Mouse (Mus musculus) liver, embryonic 15.5 days (tissue): Measurements from ENCODE around the gene Gjb3. TPM values are rescaled to one million over a fixed set of nuclear protein-coding genes. Genes with fewer than 3 reads are reported as not detected.

Experiments used
- ATAC-seq: fragments of 200-750 bp; cut with Nextera tagmentation; 2 replicates; pipeline ENCODE4 v1.8.0; 2017; ENCODE audit warnings: moderate number of reproducible peaks, mild to moderate bottlenecking, moderate library complexity; ENCODE audit not compliant: insufficient read depth
- H3K27ac ChIP-seq: fragments of 300-500 bp; sonication (generic); replicated peaks from 2 replicates; pipeline ENCODE4 v1.5.1; 2015; ENCODE audit warnings: mild to moderate bottlenecking, inconsistent platforms
- H3K27me3 ChIP-seq: fragments of 300-500 bp; sonication (generic); 2 replicates; pipeline ENCODE4 v1.6.1; 2015; ENCODE audit warnings: mild to moderate bottlenecking, inconsistent platforms
- H3K36me3 ChIP-seq: fragments of 300-500 bp; sonication (generic); replicated peaks from 2 replicates; pipeline ENCODE4 v1.6.1; 2015; ENCODE audit warnings: moderate library complexity, mild to moderate bottlenecking, inconsistent platforms
- H3K4me1 ChIP-seq: fragments of 300-500 bp; sonication (generic); replicated peaks from 2 replicates; pipeline ENCODE4 v1.6.1; 2015; ENCODE audit warnings: inconsistent platforms
- H3K4me2 ChIP-seq: fragments of 300-500 bp; sonication (generic); 2 replicates; pipeline ENCODE4 v1.6.1; 2015; ENCODE audit warnings: moderate library complexity, mild to moderate bottlenecking, inconsistent platforms
- H3K4me3 ChIP-seq: fragments of 300-500 bp; sonication (generic); replicated peaks from 2 replicates; pipeline ENCODE4 v1.5.1; 2015; ENCODE audit warnings: mild to moderate bottlenecking, inconsistent platforms
- H3K9ac ChIP-seq: fragments of 300-500 bp; sonication (generic); 2 replicates; pipeline ENCODE4 v1.6.1; 2015; ENCODE audit warnings: moderate library complexity, mild to moderate bottlenecking, inconsistent platforms
- H3K9me3 ChIP-seq: fragments of 300-500 bp; sonication (generic); replicated peaks from 2 replicates; pipeline ENCODE4 v1.6.1; 2016; ENCODE audit warnings: inconsistent platforms
- WGBS: fragments of 180-500 bp; shearing (Covaris S2); methylation state at CpG from one replicate; pipeline ENCODE4 v1.1.7; 2015; ENCODE audit warnings: mixed read lengths; ENCODE audit not compliant: insufficient replicate concordance; 5-methylcytosine and 5-hydroxymethylcytosine counted together
- polyA plus RNA-seq: library from polyadenylated mRNA; unstranded; fragments of >200 nt; fragmentation: Nextera tagmentation; extraction: Ambion mirVana; gene quantifications from 2 replicates; pipeline ENCODE4 v1.2.1, GENCODE M21; 2015

The Gjb3 gene
- polyA plus RNA-seq, 1 experiment from 2014 or later, result 0.24 TPM

GRCm38 (mm10) chr4:127363331-127363730 is 32.7 kb upstream of the Gjb3 start:
- Histone ChIP-seq H3K9me3 (no peaks in the 10 kb centered on the region), H3K27me3 (no peaks in the 10 kb centered on the region), H3K36me3 (no peaks in the 10 kb centered on the region), H3K4me1 (no peaks in the 10 kb centered on the region), H3K4me3 (no peak overlapping the region), H3K9ac (no peak overlapping the region), H3K4me2 (no peak overlapping the region), H3K27ac (no peak overlapping the region)
- 48% methylated on average over 4 of the region's 4 CpGs for WGBS
- no peak for ATAC-seq

GRCm38 (mm10) chr4:127362520-127362919 is 31.9 kb upstream of the Gjb3 start:
- H3K9ac ChIP-seq, result no peak overlapping the region
- no peaks in the 10 kb centered on the region for H3K9me3 ChIP-seq
- H3K4me2 ChIP-seq, result no peak overlapping the region
- H3K4me3 ChIP-seq, result no peak overlapping the region
- H3K27me3 ChIP-seq, result no peaks in the 10 kb centered on the region
- no peak overlapping the region for H3K27ac ChIP-seq
- no peaks in the 10 kb centered on the region for H3K4me1 ChIP-seq
- no peak for ATAC-seq
- H3K36me3 ChIP-seq, result no peaks in the 10 kb centered on the region
- WGBS, result 16% methylated on average over 3 of the region's 3 CpGs

GRCm38 (mm10) chr4:127358018-127358417 is 27.4 kb upstream of the Gjb3 start, which contains the start of gene Gjb5:
Gjb5 (minus strand) TSS chr4:127358181.
- no peaks in the 10 kb centered on the region for H3K27me3 ChIP-seq
- no peak within 1 kb of the TSS for H3K4me2 ChIP-seq
- H3K27ac ChIP-seq, result no peak within 1 kb of the TSS
- no peak for ATAC-seq
- H3K4me3 ChIP-seq, result no peak within 1 kb of the TSS
- H3K4me1 ChIP-seq, result no peaks in the 10 kb centered on the region
- H3K9ac ChIP-seq, result no peak within 1 kb of the TSS
- H3K36me3 ChIP-seq, result no peaks in the 10 kb centered on the region
- 20% methylated on average over 5 of the region's 5 CpGs for WGBS
- no peaks in the 10 kb centered on the region for H3K9me3 ChIP-seq

- H3K4me3 ChIP-seq, result no peak overlapping the region
- no peaks in the 10 kb centered on the region for H3K36me3 ChIP-seq
- 37% methylated on average over 15 of the region's 15 CpGs for WGBS
- no peaks in the 10 kb centered on the region for H3K27me3 ChIP-seq
- no peak overlapping the region for H3K9ac ChIP-seq
- H3K4me2 ChIP-seq, result no peak overlapping the region
- no peaks in the 10 kb centered on the region for H3K4me1 ChIP-seq
- H3K27ac ChIP-seq, result no peak overlapping the region
- ATAC-seq, result no peak
- no peaks in the 10 kb centered on the region for H3K9me3 ChIP-seq
Observed at GRCm38 (mm10) chr4:127354506-127355485, 24.2 kb upstream of the Gjb3 start.

- no peaks in the 10 kb centered on the region for H3K9me3 ChIP-seq
- no peak within 1 kb of the TSS for H3K4me2 ChIP-seq
- no peak within 1 kb of the TSS for H3K9ac ChIP-seq
- H3K27me3 ChIP-seq, result no peaks in the 10 kb centered on the region
- ATAC-seq, result no peak
- WGBS, result 59% methylated on average over 8 of the region's 8 CpGs
- H3K27ac ChIP-seq, result no peak within 1 kb of the TSS
- H3K4me3 ChIP-seq, result no peak within 1 kb of the TSS
- no peaks in the 10 kb centered on the region for H3K36me3 ChIP-seq
- H3K4me1 ChIP-seq, result no peaks in the 10 kb centered on the region
Observed at GRCm38 (mm10) chr4:127353951-127354438, 23.4 kb upstream of the Gjb3 start, which contains the start of gene Gjb4. Gjb4 (minus strand) TSS chr4:127354081.

- H3K9me3 ChIP-seq, result no peaks in the 10 kb centered on the region
Observed at GRCm38 (mm10) chr4:127352594-127352993, 21.9 kb upstream of the Gjb3 start.

GRCm38 (mm10) chr4:127349560-127350300 is 19.1 kb upstream of the Gjb3 start:
- Histone ChIP-seq H3K4me1 (no peaks in the 10 kb centered on the region), H3K36me3 (no peaks in the 10 kb centered on the region), H3K27me3 (no peaks in the 10 kb centered on the region), H3K27ac (no peak overlapping the region), H3K4me3 (no peak overlapping the region), H3K9ac (no peak overlapping the region), H3K9me3 (no peaks in the 10 kb centered on the region), H3K4me2 (no peak overlapping the region)
- no peak for ATAC-seq
- WGBS, result 25% methylated on average over 4 of the region's 4 CpGs

More at GRCm38 (mm10) chr4:127352594-127352993, 21.9 kb upstream of the Gjb3 start:
- no peak for ATAC-seq
- Histone ChIP-seq H3K27me3 (no peaks in the 10 kb centered on the region), H3K4me3 (no peak overlapping the region), H3K4me2 (no peak overlapping the region), H3K4me1 (no peaks in the 10 kb centered on the region), H3K9ac (no peak overlapping the region), H3K36me3 (no peaks in the 10 kb centered on the region), H3K27ac (no peak overlapping the region)
- WGBS, result 47% methylated on average over 1 of the region's 1 CpGs

- ATAC-seq, result no peak
- Histone ChIP-seq H3K9ac (no peak overlapping the region), H3K27me3 (no peaks in the 10 kb centered on the region), H3K4me2 (no peak overlapping the region), H3K4me3 (no peak overlapping the region), H3K36me3 (no peaks in the 10 kb centered on the region), H3K27ac (no peak overlapping the region), H3K4me1 (no peaks in the 10 kb centered on the region), H3K9me3 (no peaks in the 10 kb centered on the region)
- 72% methylated on average over 5 of the region's 5 CpGs for WGBS
Observed at GRCm38 (mm10) chr4:127345000-127345399, 14.4 kb upstream of the Gjb3 start.

- Histone ChIP-seq H3K27ac (no peak overlapping the region), H3K27me3 (no peaks in the 10 kb centered on the region), H3K4me2 (no peak overlapping the region), H3K4me3 (no peak overlapping the region), H3K9ac (no peak overlapping the region), H3K9me3 (no peaks in the 10 kb centered on the region), H3K4me1 (no peaks in the 10 kb centered on the region), H3K36me3 (no peaks in the 10 kb centered on the region)
- 42% methylated on average over 6 of the region's 6 CpGs for WGBS
- ATAC-seq, result no peak
Observed at GRCm38 (mm10) chr4:127341372-127341771, 10.7 kb upstream of the Gjb3 start.

GRCm38 (mm10) chr4:127337668-127338067 is 7.0 kb upstream of the Gjb3 start:
- Histone ChIP-seq H3K9me3 (no peaks in the 10 kb centered on the region), H3K4me2 (no peak overlapping the region), H3K4me1 (no peaks in the 10 kb centered on the region), H3K4me3 (no peak overlapping the region), H3K36me3 (no peaks in the 10 kb centered on the region), H3K27ac (no peak overlapping the region), H3K27me3 (no peaks in the 10 kb centered on the region), H3K9ac (no peak overlapping the region)
- no peak for ATAC-seq
- 52% methylated on average over 5 of the region's 5 CpGs for WGBS
